Mouse (Mus musculus) 3134 (cell line): Measurements from ENCODE around the gene Ndufs5.

Source experiments
- DNase-seq: peaks from one replicate; pipeline ENCODE4 v3.0.0-alpha.2; 2011; ENCODE audit warnings: low spot score; ENCODE audit not compliant: insufficient read length; ENCODE audit errors: extremely low read depth

Ndufs5 gene

GRCm38 (mm10) chr4:123690311-123690710 lies 27.7 kb downstream of the Ndufs5 start:
- no peak for DNase-seq

- DNase-seq: no peak
Observed at GRCm38 (mm10) chr4:123687025-123687781, 30.8 kb downstream of the Ndufs5 start.

- DNase-seq: no peak
Observed at GRCm38 (mm10) chr4:123686368-123687024, 31.5 kb downstream of the Ndufs5 start.

- DNase-seq: no peak
Observed at GRCm38 (mm10) chr4:123685506-123686242, 32.3 kb downstream of the Ndufs5 start.

GRCm38 (mm10) chr4:123685046-123685445 lies 33.0 kb downstream of the Ndufs5 start:
- DNase-seq: no peak

- no peak for DNase-seq
Observed at GRCm38 (mm10) chr4:123684260-123684659, 33.7 kb downstream of the Ndufs5 start, which contains the start of gene Macf1. Gene Macf1 (minus strand): TSS chr4:123684360.

GRCm38 (mm10) chr4:123682291-123682690 lies 35.7 kb downstream of the Ndufs5 start:
- no peak for DNase-seq

GRCm38 (mm10) chr4:123680962-123681361 lies 37.0 kb downstream of the Ndufs5 start:
- DNase-seq: peak; percentile 31

- DNase-seq: no peak
Observed at GRCm38 (mm10) chr4:123677060-123677804, 40.8 kb downstream of the Ndufs5 start.

GRCm38 (mm10) chr4:123670598-123670997 lies 47.4 kb downstream of the Ndufs5 start:
- no peak for DNase-seq

GRCm38 (mm10) chr4:123669696-123670095 lies 48.3 kb downstream of the Ndufs5 start:
- no peak for DNase-seq

GRCm38 (mm10) chr4:123667260-123667867 lies 50.6 kb downstream of the Ndufs5 start:
- DNase-seq: peak; percentile 43

GRCm38 (mm10) chr4:123666517-123666916 lies 51.5 kb downstream of the Ndufs5 start:
- no peak for DNase-seq

- DNase-seq: no peak
Observed at GRCm38 (mm10) chr4:123665681-123666278, 52.2 kb downstream of the Ndufs5 start.

- DNase-seq: peak; percentile 73
Observed at GRCm38 (mm10) chr4:123664951-123665661, 52.9 kb downstream of the Ndufs5 start.

GRCm38 (mm10) chr4:123664021-123664950 lies 53.7 kb downstream of the Ndufs5 start:
- DNase-seq: peak; percentile 70

- DNase-seq: peak; percentile 30
Observed at GRCm38 (mm10) chr4:123663688-123663965, 54.4 kb downstream of the Ndufs5 start.

GRCm38 (mm10) chr4:123662914-123663687 lies 54.9 kb downstream of the Ndufs5 start:
- no peak for DNase-seq
